Comparison of ENCODE assay signal across 13 mouse cellular contexts in genomic region chr19:57131366-57131765, GRCm38 (mm10).
DNase-seq lines count a peak whose midpoint lies in the region; ATAC-seq and TF ChIP-seq lines count a peak whose summit lies in the region.
"Had no signal": no experiment of that assay in that cellular context is flagged by ENCODE, and none has a peak within 500 bp of the region (broad histone marks: within the 10 kb centered on the region; RNA-seq: fewer than 3 reads in every experiment).

No protein-coding gene starts in this region.

- no peak overlapping the region for H3K4me2 ChIP-seq in heart, postnatal 0 days (ENCODE audit: low read depth, low read length)
- H3K4me2 ChIP-seq: limb, embryonic 15.5 days had no signal

- no peaks in the 10 kb centered on the region for H3K4me1 ChIP-seq in heart, postnatal 0 days (ENCODE audit: control insufficient read depth, insufficient read depth)

- WGBS in heart, postnatal 0 days = 63% methylated on average over 4 of the region's 4 CpGs

- intact Hi-C loops in heart, postnatal 14 days (cut with DNase I) = loop anchor here (5.0 to 10.0 kb wide), 2 partner anchors 34 to 323 kb away; partner anchors contain the start of gene Trub1

- no peak for DNase-seq in heart, postnatal 0 days (ENCODE audit: low spot score)
- no peak for DNase-seq in heart, postnatal 14 days
- DNase-seq in CD8-positive naive resting alpha-beta T cell, adult 2 months (ENCODE audit: low read depth in 2 of 2, low spot score in 2 of 2) = peak; percentile 68 to 75
- peak; percentile 63 to 81 for DNase-seq in thymus, adult 18-20 months
- no peak for DNase-seq in adrenal gland, adult 8-10 months
- no peak for DNase-seq in layer of hippocampus, adult 8-10 months (ENCODE audit: low spot score in 2 of 2)
- DNase-seq: heart, postnatal 4 days; kidney, adult 2 months had no signal

- TF ChIP-seq EP300 in heart, postnatal 0 days (IDR thresholded peaks at IDR 0.05; ENCODE audit: low read depth) = no peak

- peaks cover 84% of the 10 kb centered on the region for H3K36me3 ChIP-seq in heart, postnatal 0 days (replicated peaks; ENCODE audit: control insufficient read depth, insufficient read depth, low read length)
- H3K36me3 ChIP-seq: limb, embryonic 15.5 days had no signal

- no peak overlapping the region for H3K4me3 ChIP-seq in heart, postnatal 0 days (ENCODE audit: low read depth, low read length)
- H3K4me3 ChIP-seq: limb, embryonic 15.5 days; myocyte had no signal

- no peaks in the 10 kb centered on the region for H3K9me3 ChIP-seq in heart, postnatal 0 days (replicated peaks; ENCODE audit: control insufficient read depth, low read length)
- H3K9me3 ChIP-seq: limb, embryonic 15.5 days had no signal

- ATAC-seq in heart, postnatal 0 days (ENCODE audit: insufficient read depth, low read depth) = no peak
- peak; percentile 52 for ATAC-seq in megakaryocyte, adult 5-6 weeks (ENCODE audit: poor library complexity, severe bottlenecking)
- ATAC-seq in cerebellum, adult (ENCODE audit: insufficient number of reproducible peaks, low FRiP score, low TSS enrichment) = no peak

- no peak for TF ChIP-seq CTCF in heart, postnatal 0 days (IDR thresholded peaks at IDR 0.05; ENCODE audit: low read depth)

- no peaks in the 10 kb centered on the region for H3K27me3 ChIP-seq in heart, postnatal 0 days (ENCODE audit: control insufficient read depth, insufficient read depth, low read length)
- H3K27me3 ChIP-seq: limb, embryonic 15.5 days had no signal

- H3K9ac ChIP-seq in heart, postnatal 0 days (replicated peaks; ENCODE audit: low read depth, low read length) = no peak overlapping the region
- H3K9ac ChIP-seq: limb, embryonic 15.5 days had no signal

- H3K27ac ChIP-seq in heart, postnatal 0 days (ENCODE audit: low read depth) = peak overlapping the region; percentile 5; the same call in 1 of the 2 replicates
- H3K27ac ChIP-seq: limb, embryonic 15.5 days; macrophage had no signal

Comparison
In these comparisons a context has a peak if more than half of its experiments do, and no peak if none do; other contexts are left out.
1. DNase-seq: peak in CD8-positive naive resting alpha-beta T cell, adult 2 months (2 of 2) and thymus, adult 18-20 months (2 of 2); none in heart, postnatal 0 days (single experiment), heart, postnatal 14 days (0 of 2), adrenal gland, adult 8-10 months (single experiment) and layer of hippocampus, adult 8-10 months (0 of 2).